Mouse (Mus musculus) brown adipose tissue, adult 24 weeks (tissue): ENCODE data around the gene 4931422A03Rik. TPM values are rescaled to one million over a fixed set of nuclear protein-coding genes. Genes with fewer than 3 reads are reported as not detected.

Experiments
- H3K27ac ChIP-seq: fragments of 200-500 bp; replicated peaks from 2 replicates; pipeline ENCODE4 v1.5.1; 2012; ENCODE audit warnings: low read depth, mild to moderate bottlenecking, low read length
- H3K4me1 ChIP-seq: fragments of 200-500 bp; 2 replicates; pipeline ENCODE4 v1.6.1; 2012; ENCODE audit warnings: low read length, mixed read lengths; ENCODE audit not compliant: control insufficient read depth, insufficient read depth, insufficient read length
- H3K4me3 ChIP-seq: fragments of 200-500 bp; 2 replicates; pipeline ENCODE4 v1.5.1; 2012; ENCODE audit warnings: low read depth, mild to moderate bottlenecking, low read length, moderate library complexity; ENCODE audit not compliant: insufficient read depth
- polyA plus RNA-seq: library from polyadenylated mRNA; stranded (reverse); fragments of >200 nt; gene quantifications from 2 replicates; pipeline ENCODE4 v1.2.4, GENCODE M21; 2012; ENCODE audit not compliant: missing spikeins, insufficient read depth, insufficient read length

The 4931422A03Rik gene
- polyA plus RNA-seq, 1 experiment, result not detected

GRCm38 (mm10) chr2:103919488-103919887 lies 108.7 kb downstream of the 4931422A03Rik start:
- Histone ChIP-seq H3K4me3 (no peak overlapping the region), H3K27ac (no peak overlapping the region), H3K4me1 (no peaks in the 10 kb centered on the region)

GRCm38 (mm10) chr2:103918375-103918774 lies 109.8 kb downstream of the 4931422A03Rik start:
- H3K27ac ChIP-seq, result no peak overlapping the region
- H3K4me3 ChIP-seq, result no peak overlapping the region
- no peaks in the 10 kb centered on the region for H3K4me1 ChIP-seq

GRCm38 (mm10) chr2:103917375-103917774 lies 110.8 kb downstream of the 4931422A03Rik start:
- Histone ChIP-seq H3K4me1 (no peaks in the 10 kb centered on the region), H3K4me3 (no peak overlapping the region), H3K27ac (no peak overlapping the region)

Other genes starting within 250 kb of the 4931422A03Rik start
- gene Caprin1, start 230.7 kb downstream of the 4931422A03Rik start, polyA plus RNA-seq, result 135 and 164 TPM in 2 replicates
- 10.9 and 11.1 TPM in 2 replicates for gene Lmo2, start 70.4 kb downstream of the 4931422A03Rik start, polyA plus RNA-seq
- gene Fbxo3, start 640 bp downstream of the 4931422A03Rik start, polyA plus RNA-seq, result 46.9 and 47.4 TPM in 2 replicates
- gene Gm10912, start 37.5 kb upstream of the 4931422A03Rik start, polyA plus RNA-seq, result not detected in 2 replicates
- not detected in 2 replicates for gene Gm10799, start 40.2 kb upstream of the 4931422A03Rik start, polyA plus RNA-seq
- 55.9 and 57.5 TPM in 2 replicates for gene Cd59b, start 41.5 kb upstream of the 4931422A03Rik start, polyA plus RNA-seq
- 174 and 250 TPM in 2 replicates for gene Cd59a, start 67.4 kb upstream of the 4931422A03Rik start, polyA plus RNA-seq
- 1.3 TPM in 1 of 2 replicates, not detected in the other for gene A930018P22Rik, start 94.4 kb upstream of the 4931422A03Rik start, polyA plus RNA-seq